Mouse (Mus musculus) CD4-positive, CD25-positive, alpha-beta regulatory T cell, adult 4 months (primary cell): ENCODE results near the gene Rnf220. TPM values are rescaled to one million over a fixed set of nuclear protein-coding genes. Genes with fewer than 3 reads are reported as not detected.

ENCODE experiments used
- polyA plus RNA-seq, 2 experiments: library from polyadenylated mRNA; unstranded; fragments of 100-300 nt; shearing (Covaris generic); gene quantifications; one replicate each; pipeline ENCODE4 v1.2.1; 2017

Gene Rnf220
- polyA plus RNA-seq, 2 experiments from 2014 or later = 15.8 to 18.6 TPM

Other genes starting within 250 kb of the Rnf220 start
- gene Tmem53, start 245.1 kb downstream of the Rnf220 start, polyA plus RNA-seq = under 1 TPM; 0.55 to 0.75 TPM
- not detected for gene Armh1, start 244.9 kb downstream of the Rnf220 start, polyA plus RNA-seq
- gene Eri3, start 53.3 kb upstream of the Rnf220 start, polyA plus RNA-seq = 10 to 100 TPM; 50.0 to 61.7 TPM
- gene Dmap1, start 185.2 kb upstream of the Rnf220 start, polyA plus RNA-seq = 10 to 100 TPM; 25.0 to 31.5 TPM
- gene Gm12845, start 227.4 kb upstream of the Rnf220 start, polyA plus RNA-seq = not detected